Comparison of ENCODE assay signal across 12 mouse cellular contexts in the genomic region with DNA sequence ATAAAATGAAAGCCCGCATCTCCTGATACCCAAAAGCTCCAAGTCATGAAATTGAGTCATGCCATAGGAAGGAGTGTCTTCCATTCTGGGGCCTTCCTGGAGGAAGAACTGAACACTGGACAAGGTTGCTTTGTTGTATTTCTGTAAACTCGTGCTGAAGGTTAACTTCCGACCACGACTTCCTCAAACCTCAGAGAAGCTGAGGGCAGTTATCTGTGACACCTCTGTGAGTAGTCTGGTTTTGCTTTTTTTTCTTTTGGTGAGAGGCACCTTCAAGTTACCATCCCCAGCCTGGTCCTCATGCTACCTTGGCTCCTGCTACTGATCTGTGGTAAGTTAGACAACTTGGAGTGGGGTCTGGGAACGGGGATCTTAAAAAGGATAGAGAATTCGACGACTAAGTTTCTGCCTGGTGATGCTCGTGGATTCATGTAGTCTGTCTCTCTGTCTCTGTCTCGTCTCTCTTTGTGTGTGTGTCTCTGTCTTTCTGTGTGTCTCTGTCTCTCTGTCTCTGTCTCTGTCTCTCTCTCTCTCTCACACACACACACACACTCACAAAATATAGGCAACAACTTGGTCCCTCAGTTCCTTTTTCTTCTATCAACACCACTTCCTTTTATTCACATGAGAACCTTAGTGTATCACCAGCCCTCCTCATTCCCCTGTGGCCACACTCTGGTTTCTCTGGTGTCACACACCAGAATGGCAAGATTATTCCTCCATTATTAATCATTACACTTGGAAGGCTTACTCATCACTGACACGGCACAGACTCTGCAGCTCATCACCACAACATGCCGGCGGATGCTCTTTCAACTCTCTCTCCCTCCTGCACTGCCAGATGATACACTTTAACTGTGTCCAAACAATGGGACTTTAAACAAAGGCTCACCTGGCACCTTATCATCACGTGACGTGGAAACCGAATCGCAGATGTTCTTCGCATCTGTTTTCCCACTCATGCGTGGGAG. TPM values are rescaled to one million over a fixed set of nuclear protein-coding genes. Genes with fewer than 3 reads are reported as not detected.
DNase-seq lines count a peak whose midpoint lies in the region; ATAC-seq and TF ChIP-seq lines count a peak whose summit lies in the region.
"Had no signal": no experiment of that assay in that cellular context is flagged by ENCODE, and none has a peak within 500 bp of the region (broad histone marks: within the 10 kb centered on the region; RNA-seq: fewer than 3 reads in every experiment).

A gene (plus strand): TSS at position 193 of the 971 bp plus-strand sequence.

- peaks cover 2% of the 10 kb centered on the region; the same call in 1 of the 2 replicates for H3K36me3 ChIP-seq in spleen, adult 2 months (ENCODE audit: control insufficient read depth, insufficient read depth, low read length)
- H3K36me3 ChIP-seq in midbrain, embryonic 16.5 days (ENCODE audit: control insufficient read depth, insufficient read depth, low read length) = no peaks in the 10 kb centered on the region
- H3K36me3 ChIP-seq in heart, embryonic 11.5 days (ENCODE audit: control insufficient read depth, insufficient read depth, low read length) = no peaks in the 10 kb centered on the region

- no peaks in the 10 kb centered on the region for H3K27me3 ChIP-seq in spleen, adult 2 months (ENCODE audit: control insufficient read depth, insufficient read depth, low read length)
- no peaks in the 10 kb centered on the region for H3K27me3 ChIP-seq in midbrain, embryonic 16.5 days (ENCODE audit: control insufficient read depth, insufficient read depth, low read depth, low read length)
- H3K27me3 ChIP-seq in heart, embryonic 11.5 days (ENCODE audit: control insufficient read depth, insufficient read depth, low read length) = no peaks in the 10 kb centered on the region

- H3K9me3 ChIP-seq in midbrain, embryonic 16.5 days (replicated peaks; ENCODE audit: control insufficient read depth, low read length, poor library complexity, severe bottlenecking) = no peaks in the 10 kb centered on the region
- no peaks in the 10 kb centered on the region for H3K9me3 ChIP-seq in heart, embryonic 11.5 days (replicated peaks; ENCODE audit: control insufficient read depth, low read length)

- H3K4me2 ChIP-seq in midbrain, embryonic 16.5 days (ENCODE audit: low read length) = no peak within 1 kb of the TSS
- H3K4me2 ChIP-seq in heart, embryonic 11.5 days = no peak within 1 kb of the TSS
- H3K4me2 ChIP-seq: lung, embryonic 14.5 days had no signal

- 58% methylated on average over 18 of the region's 18 CpGs for WGBS in lung, adult 2 months
- 23% methylated on average over 18 of the region's 18 CpGs for WGBS in spleen, adult 2 months
- WGBS in midbrain, embryonic 16.5 days = 83% methylated on average over 18 of the region's 18 CpGs
- 78% methylated on average over 18 of the region's 18 CpGs for WGBS in heart, embryonic 11.5 days (ENCODE audit: insufficient replicate concordance)

- TF ChIP-seq POLR2A in lung, adult 2 months (IDR thresholded peaks at IDR 0.05; ENCODE audit: borderline replicate concordance, extremely low read depth, low read depth, low read length) = no peak
- TF ChIP-seq POLR2A in spleen, adult 2 months (IDR thresholded peaks at IDR 0.05; ENCODE audit: low read depth, low read length) = peak; percentile 51

- ATAC-seq in inflammation-experienced regulatory T-cells, adult 6 months = peak; percentile 83
- ATAC-seq in midbrain, embryonic 16.5 days = no peak
- no peak for ATAC-seq in heart, embryonic 11.5 days (replicated peaks; ENCODE audit: insufficient number of reproducible peaks, low FRiP score, low TSS enrichment)
- ATAC-seq: hindbrain, embryonic 16.5 days had no signal

- peak within 1 kb of the TSS; percentile 87 for H3K27ac ChIP-seq in spleen, adult 2 months (ENCODE audit: insufficient read depth, low read length)
- H3K27ac ChIP-seq in midbrain, embryonic 16.5 days (ENCODE audit: low read length) = no peak within 1 kb of the TSS
- no peak within 1 kb of the TSS for H3K27ac ChIP-seq in heart, embryonic 11.5 days (ENCODE audit: low read depth, low read length)

- H3K4me1 ChIP-seq in lung, adult 2 months (ENCODE audit: control insufficient read depth, insufficient read depth, low read length) = no peaks in the 10 kb centered on the region
- peaks cover 4% of the 10 kb centered on the region; the same call in 1 of the 2 replicates for H3K4me1 ChIP-seq in spleen, adult 2 months (ENCODE audit: control insufficient read depth, insufficient read depth, insufficient read length)
- no peaks in the 10 kb centered on the region for H3K4me1 ChIP-seq in midbrain, embryonic 16.5 days (ENCODE audit: control insufficient read depth, insufficient read depth, low read length)
- peaks cover 3% of the 10 kb centered on the region; the same call in 1 of the 2 replicates for H3K4me1 ChIP-seq in heart, embryonic 11.5 days (ENCODE audit: control insufficient read depth, insufficient read depth, low read length)

- no peak for TF ChIP-seq CTCF in lung, adult 2 months (IDR thresholded peaks at IDR 0.05; ENCODE audit: insufficient read depth, low read length)
- TF ChIP-seq CTCF in spleen, adult 2 months (IDR thresholded peaks at IDR 0.05; ENCODE audit: extremely low read depth, insufficient read depth, insufficient read length, insufficient replicate concordance) = no peak

- peak within 1 kb of the TSS; percentile 36 for H3K4me3 ChIP-seq in lung, adult 2 months (replicated peaks; ENCODE audit: extremely low read depth, low read depth, low read length)
- peak within 1 kb of the TSS; percentile 70 for H3K4me3 ChIP-seq in spleen, adult 2 months (ENCODE audit: extremely low read depth, insufficient read depth, insufficient read length)
- no peak within 1 kb of the TSS for H3K4me3 ChIP-seq in midbrain, embryonic 16.5 days (ENCODE audit: low read depth, low read length)
- H3K4me3 ChIP-seq in heart, embryonic 11.5 days (ENCODE audit: low read depth, low read length) = no peak within 1 kb of the TSS

- H3K9ac ChIP-seq in midbrain, embryonic 16.5 days (ENCODE audit: low read depth, low read length) = no peak within 1 kb of the TSS
- H3K9ac ChIP-seq in heart, embryonic 11.5 days (ENCODE audit: low read depth, low read length) = no peak within 1 kb of the TSS
- H3K9ac ChIP-seq: lung, embryonic 14.5 days had no signal

- no peak for DNase-seq in lung, adult 2 months
- DNase-seq in lung, adult 18-20 months = no peak
- peak; percentile 16 for DNase-seq in Muller cell, postnatal 12 days (ENCODE audit: inconsistent ontology term)
- DNase-seq in spleen, adult 2 months (ENCODE audit: low read depth in 1 of 2, low spot score in 2 of 2) = peak; percentile 60 to 73
- DNase-seq in layer of hippocampus, adult 18-20 months (ENCODE audit: low spot score in 2 of 2) = no peak
- DNase-seq: cerebellum, adult 18-20 months; gastrocnemius, postnatal 14 days; lung, embryonic 14.5 days had no signal

RNA-seq across cellular contexts. Expression of the gene that starts here (rescaled TPM):
- 2.1 and 2.6 TPM in 2 replicates for polyA plus RNA-seq in lung, adult 2 months (2012; rRNA removed)
- polyA plus RNA-seq in inflammation-experienced regulatory T-cells, adult 6 months (2017; shearing (Covaris generic)) = 10 to 100 TPM; 19.6 to 37.1 (median 30.9) TPM
- polyA plus RNA-seq in spleen, adult 2 months (2012; rRNA removed) = 50.2 and 55.5 TPM in 2 replicates
- 0.13 TPM in 1 of 2 replicates, not detected in the other for polyA plus RNA-seq in midbrain, embryonic 16.5 days (2015; fragmentation: Nextera tagmentation; extraction: Ambion mirVana)
- total RNA-seq in layer of hippocampus, adult 18-20 months (2021) = under 1 TPM; 0.17 to 0.41 TPM
- 0.48 TPM in 1 of 2 replicates, not detected in the other for polyA plus RNA-seq in heart, embryonic 11.5 days (2014; fragmentation: Nextera tagmentation; extraction: Ambion mirVana)
- total RNA-seq: gastrocnemius, postnatal 14 days had no signal
- polyA plus RNA-seq: lung, embryonic 14.5 days had no signal

Comparison
In these comparisons a context has a peak if more than half of its experiments do, and no peak if none do; other contexts are left out.
1. DNase-seq: peak in Muller cell, postnatal 12 days (single experiment) and spleen, adult 2 months (2 of 2); none in lung, adult 2 months (single experiment), lung, adult 18-20 months (0 of 2) and layer of hippocampus, adult 18-20 months (0 of 2).
2. H3K4me3 ChIP-seq: peak in lung, adult 2 months (single experiment) and spleen, adult 2 months (single experiment); none in midbrain, embryonic 16.5 days (single experiment) and heart, embryonic 11.5 days (single experiment).